Mouse (Mus musculus): Measurements from ENCODE around the gene Ppp2r5a. TPM values are rescaled to one million over a fixed set of nuclear protein-coding genes. Genes with fewer than 3 reads are reported as not detected.

Ppp2r5a gene
- polyA plus RNA-seq, 1 experiment from 2014 or later, result 18.7 TPM

- ATAC-seq (ENCODE audit: insufficient number of reproducible peaks, insufficient read depth, low FRiP score, low TSS enrichment, low read depth), result no peak
- Histone ChIP-seq H3K9ac (replicated peaks) (no peak overlapping the region), H3K27ac (no peak overlapping the region), H3K4me1 (replicated peaks) (peaks cover 14% of the 10 kb centered on the region), H3K36me3 (peaks cover 67% of the 10 kb centered on the region), H3K4me2 (no peak overlapping the region), H3K9me3 (no peaks in the 10 kb centered on the region), H3K27me3 (no peaks in the 10 kb centered on the region), H3K4me3 (replicated peaks) (no peak overlapping the region)
- 92% methylated on average over 5 of the region's 5 CpGs for WGBS
These were observed 52.7 kb downstream of the Ppp2r5a start for GRCm38 (mm10) chr1:191350355-191350754.

GRCm38 (mm10) chr1:191349486-191350037, 53.5 kb downstream of the Ppp2r5a start:
- no peak overlapping the region for H3K27ac ChIP-seq
- H3K9ac ChIP-seq (replicated peaks), result no peak overlapping the region
- no peaks in the 10 kb centered on the region for H3K9me3 ChIP-seq
- WGBS, result 88% methylated on average over 23 of the region's 23 CpGs
- no peaks in the 10 kb centered on the region for H3K27me3 ChIP-seq
- H3K4me1 ChIP-seq (replicated peaks), result peaks cover 14% of the 10 kb centered on the region
- no peak overlapping the region for H3K4me3 ChIP-seq (replicated peaks)
- peaks cover 67% of the 10 kb centered on the region for H3K36me3 ChIP-seq
- no peak overlapping the region for H3K4me2 ChIP-seq
- ATAC-seq (ENCODE audit: insufficient number of reproducible peaks, insufficient read depth, low FRiP score, low TSS enrichment, low read depth), result no peak

- Histone ChIP-seq H3K27ac (no peak overlapping the region), H3K36me3 (peaks cover 66% of the 10 kb centered on the region), H3K4me3 (replicated peaks) (no peak overlapping the region)
These were observed 54.1 kb downstream of the Ppp2r5a start for GRCm38 (mm10) chr1:191348996-191349395.

GRCm38 (mm10) chr1:191348592-191348991, 54.5 kb downstream of the Ppp2r5a start:
- H3K27ac ChIP-seq, result no peak overlapping the region
- no peaks in the 10 kb centered on the region for H3K9me3 ChIP-seq
- H3K9ac ChIP-seq (replicated peaks), result no peak overlapping the region
- WGBS, result 88% methylated on average over 2 of the region's 2 CpGs
- peaks cover 67% of the 10 kb centered on the region for H3K36me3 ChIP-seq
- no peaks in the 10 kb centered on the region for H3K27me3 ChIP-seq
- H3K4me1 ChIP-seq (replicated peaks), result peaks cover 8% of the 10 kb centered on the region
- ATAC-seq (ENCODE audit: insufficient number of reproducible peaks, insufficient read depth, low FRiP score, low TSS enrichment, low read depth), result no peak
- no peak overlapping the region for H3K4me3 ChIP-seq (replicated peaks)
- no peak overlapping the region for H3K4me2 ChIP-seq

More at GRCm38 (mm10) chr1:191348996-191349395, 54.1 kb downstream of the Ppp2r5a start:
- Histone ChIP-seq H3K9me3 (no peaks in the 10 kb centered on the region), H3K27me3 (no peaks in the 10 kb centered on the region), H3K9ac (replicated peaks) (no peak overlapping the region), H3K4me2 (no peak overlapping the region), H3K4me1 (replicated peaks) (peaks cover 12% of the 10 kb centered on the region)
- ATAC-seq (ENCODE audit: insufficient number of reproducible peaks, insufficient read depth, low FRiP score, low TSS enrichment, low read depth), result no peak
- WGBS, result 61% methylated on average over 5 of the region's 5 CpGs

GRCm38 (mm10) chr1:191347602-191348001, 55.5 kb downstream of the Ppp2r5a start:
- Histone ChIP-seq H3K9ac (replicated peaks) (no peak overlapping the region), H3K27me3 (no peaks in the 10 kb centered on the region), H3K36me3 (peaks cover 76% of the 10 kb centered on the region), H3K4me3 (replicated peaks) (no peak overlapping the region), H3K27ac (no peak overlapping the region), H3K4me2 (no peak overlapping the region), H3K9me3 (no peaks in the 10 kb centered on the region), H3K4me1 (replicated peaks) (no peaks in the 10 kb centered on the region)
- 89% methylated on average over 8 of the region's 8 CpGs for WGBS
- ATAC-seq (ENCODE audit: insufficient number of reproducible peaks, insufficient read depth, low FRiP score, low TSS enrichment, low read depth), result no peak

GRCm38 (mm10) chr1:191340530-191340929, 62.5 kb downstream of the Ppp2r5a start:
- H3K4me1 ChIP-seq (replicated peaks), result no peaks in the 10 kb centered on the region
- no peak for ATAC-seq (ENCODE audit: insufficient number of reproducible peaks, insufficient read depth, low FRiP score, low TSS enrichment, low read depth)
- no peak overlapping the region for H3K4me2 ChIP-seq
- no peak overlapping the region for H3K4me3 ChIP-seq (replicated peaks)
- WGBS, result 88% methylated on average over 4 of the region's 4 CpGs
- 0 out of 2 replicates have a peak, but pooled peaks cover 4% of the 10 kb centered on the region for H3K9me3 ChIP-seq
- no peak overlapping the region for H3K27ac ChIP-seq
- peaks cover 91% of the 10 kb centered on the region for H3K36me3 ChIP-seq
- no peak overlapping the region for H3K9ac ChIP-seq (replicated peaks)
- no peaks in the 10 kb centered on the region for H3K27me3 ChIP-seq

- ATAC-seq (ENCODE audit: insufficient number of reproducible peaks, insufficient read depth, low FRiP score, low TSS enrichment, low read depth), result no peak
- Histone ChIP-seq H3K4me3 (replicated peaks) (no peak overlapping the region), H3K4me1 (replicated peaks) (no peaks in the 10 kb centered on the region), H3K9ac (replicated peaks) (no peak overlapping the region), H3K4me2 (no peak overlapping the region), H3K27ac (no peak overlapping the region), H3K36me3 (peaks cover 84% of the 10 kb centered on the region), H3K9me3 (0 out of 2 replicates have a peak, but pooled peaks cover 4% of the 10 kb centered on the region), H3K27me3 (no peaks in the 10 kb centered on the region)
- WGBS, result 84% methylated on average over 2 of the region's 2 CpGs
These were observed 63.2 kb downstream of the Ppp2r5a start for GRCm38 (mm10) chr1:191339876-191340275.

- H3K4me2 ChIP-seq, result no peak overlapping the region
- no peak overlapping the region for H3K27ac ChIP-seq
- 0 out of 2 replicates have a peak, but pooled peaks cover 4% of the 10 kb centered on the region for H3K9me3 ChIP-seq
- H3K4me1 ChIP-seq (replicated peaks), result no peaks in the 10 kb centered on the region
- H3K9ac ChIP-seq (replicated peaks), result no peak overlapping the region
- H3K4me3 ChIP-seq (replicated peaks), result no peak overlapping the region
- no peaks in the 10 kb centered on the region for H3K27me3 ChIP-seq
- no peak for ATAC-seq (ENCODE audit: insufficient number of reproducible peaks, insufficient read depth, low FRiP score, low TSS enrichment, low read depth)
- H3K36me3 ChIP-seq, result peaks cover 67% of the 10 kb centered on the region
- WGBS, result 86% methylated on average over 5 of the region's 5 CpGs
These were observed 68.6 kb downstream of the Ppp2r5a start for GRCm38 (mm10) chr1:191334500-191334899.

GRCm38 (mm10) chr1:191330356-191330755, 72.7 kb downstream of the Ppp2r5a start:
- Histone ChIP-seq H3K4me1 (replicated peaks) (peaks cover 20% of the 10 kb centered on the region; the same call in 1 of the 2 replicates), H3K4me3 (replicated peaks) (no peak overlapping the region), H3K9me3 (no peaks in the 10 kb centered on the region), H3K27ac (no peak overlapping the region), H3K4me2 (no peak overlapping the region), H3K9ac (replicated peaks) (no peak overlapping the region), H3K36me3 (peaks cover 42% of the 10 kb centered on the region; the same call in 1 of the 2 replicates), H3K27me3 (no peaks in the 10 kb centered on the region)
- WGBS, result 86% methylated on average over 4 of the region's 4 CpGs
- ATAC-seq (ENCODE audit: insufficient number of reproducible peaks, insufficient read depth, low FRiP score, low TSS enrichment, low read depth), result no peak

GRCm38 (mm10) chr1:191328019-191328441, 75.0 kb downstream of the Ppp2r5a start:
- WGBS, result 90% methylated on average over 8 of the region's 8 CpGs
- no peak overlapping the region for H3K27ac ChIP-seq
- no peaks in the 10 kb centered on the region for H3K27me3 ChIP-seq
- no peaks in the 10 kb centered on the region for H3K9me3 ChIP-seq
- H3K9ac ChIP-seq (replicated peaks), result no peak overlapping the region
- no peak for ATAC-seq (ENCODE audit: insufficient number of reproducible peaks, insufficient read depth, low FRiP score, low TSS enrichment, low read depth)
- peaks cover 28% of the 10 kb centered on the region; the same call in 1 of the 2 replicates for H3K36me3 ChIP-seq
- no peak overlapping the region for H3K4me3 ChIP-seq (replicated peaks)
- H3K4me1 ChIP-seq (replicated peaks), result peaks cover 20% of the 10 kb centered on the region; the same call in 1 of the 2 replicates
- no peak overlapping the region for H3K4me2 ChIP-seq

- no peaks in the 10 kb centered on the region for H3K27me3 ChIP-seq
- no peaks in the 10 kb centered on the region for H3K9me3 ChIP-seq
- ATAC-seq (ENCODE audit: insufficient number of reproducible peaks, insufficient read depth, low FRiP score, low TSS enrichment, low read depth), result no peak
- H3K4me2 ChIP-seq, result peak overlapping the region; percentile 88
- H3K36me3 ChIP-seq, result peaks cover 21% of the 10 kb centered on the region; the same call in 1 of the 2 replicates
- H3K9ac ChIP-seq (replicated peaks), result no peak overlapping the region
- H3K4me3 ChIP-seq (replicated peaks), result peak overlapping the region; percentile 87; the same call in 1 of the 2 replicates
- H3K27ac ChIP-seq, result no peak overlapping the region
- WGBS, result 85% methylated on average over 8 of the region's 8 CpGs
- peaks cover 20% of the 10 kb centered on the region; the same call in 1 of the 2 replicates for H3K4me1 ChIP-seq (replicated peaks)
These were observed 75.8 kb downstream of the Ppp2r5a start for GRCm38 (mm10) chr1:191327258-191327657.
